Mouse (Mus musculus) stomach, postnatal 0 days (tissue): ENCODE measurements around the gene Slc4a2.

Experiments
- CTCF ChIP-seq: IDR thresholded peaks from 2 replicates; pipeline ENCODE4 v1.5.1; 2016; ENCODE audit warnings: antibody characterized with exemption, low read depth, mild to moderate bottlenecking, moderate library complexity
- EP300 ChIP-seq: optimal IDR thresholded peaks from 2 replicates; pipeline ENCODE3; 2016; ENCODE audit warnings: antibody characterized with exemption

DNA sequence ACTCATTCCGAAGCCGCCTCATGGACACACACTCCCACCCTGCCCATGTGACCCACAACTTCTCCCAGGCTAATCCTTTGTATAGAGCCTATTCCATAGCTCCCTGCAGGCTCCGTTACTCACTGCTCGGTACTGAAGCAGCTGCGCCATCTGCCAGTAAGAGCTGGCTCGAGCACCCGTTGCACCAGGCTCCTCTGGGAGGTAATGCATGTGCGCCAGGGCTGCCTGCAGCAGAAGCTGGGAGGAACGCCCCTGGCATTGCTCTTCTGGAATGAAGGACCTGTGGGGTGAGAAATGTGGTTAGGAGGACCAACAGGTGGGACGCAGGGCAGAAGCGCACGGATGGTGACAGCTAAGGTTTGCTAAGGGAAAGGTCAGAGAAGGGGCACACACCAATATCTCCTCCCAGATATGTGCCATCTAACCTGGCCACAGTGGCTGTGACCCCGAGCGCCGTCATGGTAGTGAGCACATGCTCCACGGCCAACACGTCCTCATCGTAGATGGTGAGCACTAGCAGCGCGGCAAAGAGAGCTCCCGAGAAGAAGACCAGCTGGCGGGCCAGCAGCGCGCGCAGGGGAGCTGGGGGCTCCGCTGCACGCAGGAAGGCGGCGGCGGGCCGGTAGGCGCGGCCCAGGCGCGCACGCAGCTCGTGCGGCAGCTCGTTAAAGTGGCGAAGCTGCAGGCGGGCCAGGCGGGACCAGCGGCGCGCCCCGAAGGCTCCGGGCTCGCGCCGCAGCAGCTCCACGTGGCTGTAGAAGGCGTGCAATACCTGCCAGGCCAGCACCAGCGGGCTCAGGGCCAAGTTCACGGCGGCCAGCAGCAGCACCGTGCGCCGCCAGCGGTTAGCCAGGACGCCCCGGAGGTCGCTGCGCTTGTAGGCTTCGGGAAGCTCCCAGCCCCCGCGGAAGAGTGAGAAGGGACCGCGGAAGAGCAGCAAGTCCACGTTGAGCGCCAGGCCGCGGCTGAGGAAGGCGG, 36.1 kb upstream of the Slc4a2 start:
- TF ChIP-seq EP300 (no peak), CTCF (peak; percentile 56)
